Mouse (Mus musculus) left cerebral cortex, adult 8-10 months (tissue): Measurements from ENCODE around the gene Sgf29. TPM values are rescaled to one million over a fixed set of nuclear protein-coding genes. Genes with fewer than 3 reads are reported as not detected.
"Not testable (repeated sequence)": the region's sequence is repeated elsewhere in the genome, so short reads cannot be mapped to it uniquely, and the experiment has no call there.

Source experiments
- DNase-seq, 2 experiments: peaks; one replicate each; pipeline ENCODE4 v3.0.0; 2022; ENCODE audit warnings: low spot score in 2 of 2
- total RNA-seq, 4 experiments: library from RNA; stranded (reverse); gene quantifications; 2 replicates each; pipeline ENCODE4 v1.2.4; 2022

Sgf29 gene
- total RNA-seq, 4 experiments from 2014 or later: 28.4 to 39.0 (median 33.6) TPM

GRCm38 (mm10) chr7:126679683-126680082, 30.6 kb downstream of the Sgf29 start:
- DNase-seq: no peak

GRCm38 (mm10) chr7:126681221-126681620, 32.1 kb downstream of the Sgf29 start:
- DNase-seq: no peak

GRCm38 (mm10) chr7:126688156-126688555, 39.0 kb downstream of the Sgf29 start:
- DNase-seq: not testable (repeated sequence)

GRCm38 (mm10) chr7:126689021-126689420, 39.9 kb downstream of the Sgf29 start:
- DNase-seq: no peak

GRCm38 (mm10) chr7:126690737-126691136, 41.6 kb downstream of the Sgf29 start:
- DNase-seq: no peak

GRCm38 (mm10) chr7:126691676-126692075, 42.6 kb downstream of the Sgf29 start:
- no peak for DNase-seq

GRCm38 (mm10) chr7:126692426-126692825, 43.3 kb downstream of the Sgf29 start:
- no peak for DNase-seq

GRCm38 (mm10) chr7:126693256-126693655, 44.1 kb downstream of the Sgf29 start:
- DNase-seq: peak; percentile 58 to 60

- no peak for DNase-seq
Measured at GRCm38 (mm10) chr7:126693781-126694180, 44.7 kb downstream of the Sgf29 start.

GRCm38 (mm10) chr7:126694441-126695051, 45.4 kb downstream of the Sgf29 start:
- no peak for DNase-seq

GRCm38 (mm10) chr7:126695210-126695611, 46.1 kb downstream of the Sgf29 start, which contains the start of gene Bola2:
Gene Bola2 (plus strand): TSS chr7:126695401.
- DNase-seq: no peak

- peak; percentile 86 to 94 for DNase-seq
Measured at GRCm38 (mm10) chr7:126695631-126696207, 46.6 kb downstream of the Sgf29 start, which contains the start of gene Slx1b. Gene Slx1b (minus strand): TSS chr7:126695784.

GRCm38 (mm10) chr7:126696303-126696702, 47.2 kb downstream of the Sgf29 start:
- no peak for DNase-seq

- no peak for DNase-seq
Measured at GRCm38 (mm10) chr7:126696886-126697285, 47.8 kb downstream of the Sgf29 start.

- no peak for DNase-seq
Measured at GRCm38 (mm10) chr7:126697838-126698237, 48.7 kb downstream of the Sgf29 start.

GRCm38 (mm10) chr7:126700063-126701015, 51.2 kb downstream of the Sgf29 start:
- DNase-seq: no peak

GRCm38 (mm10) chr7:126701070-126701469, 52.0 kb downstream of the Sgf29 start:
- DNase-seq: peak; percentile 77 to 88

- no peak for DNase-seq
Measured at GRCm38 (mm10) chr7:126701559-126702357, 52.6 kb downstream of the Sgf29 start.

- DNase-seq: no peak
Measured at GRCm38 (mm10) chr7:126702358-126702757, 53.2 kb downstream of the Sgf29 start.

- DNase-seq: no peak
Measured at GRCm38 (mm10) chr7:126702861-126703756, 54.0 kb downstream of the Sgf29 start.
